ENCODE assay signal across 8 mouse cellular contexts in the genomic region with DNA sequence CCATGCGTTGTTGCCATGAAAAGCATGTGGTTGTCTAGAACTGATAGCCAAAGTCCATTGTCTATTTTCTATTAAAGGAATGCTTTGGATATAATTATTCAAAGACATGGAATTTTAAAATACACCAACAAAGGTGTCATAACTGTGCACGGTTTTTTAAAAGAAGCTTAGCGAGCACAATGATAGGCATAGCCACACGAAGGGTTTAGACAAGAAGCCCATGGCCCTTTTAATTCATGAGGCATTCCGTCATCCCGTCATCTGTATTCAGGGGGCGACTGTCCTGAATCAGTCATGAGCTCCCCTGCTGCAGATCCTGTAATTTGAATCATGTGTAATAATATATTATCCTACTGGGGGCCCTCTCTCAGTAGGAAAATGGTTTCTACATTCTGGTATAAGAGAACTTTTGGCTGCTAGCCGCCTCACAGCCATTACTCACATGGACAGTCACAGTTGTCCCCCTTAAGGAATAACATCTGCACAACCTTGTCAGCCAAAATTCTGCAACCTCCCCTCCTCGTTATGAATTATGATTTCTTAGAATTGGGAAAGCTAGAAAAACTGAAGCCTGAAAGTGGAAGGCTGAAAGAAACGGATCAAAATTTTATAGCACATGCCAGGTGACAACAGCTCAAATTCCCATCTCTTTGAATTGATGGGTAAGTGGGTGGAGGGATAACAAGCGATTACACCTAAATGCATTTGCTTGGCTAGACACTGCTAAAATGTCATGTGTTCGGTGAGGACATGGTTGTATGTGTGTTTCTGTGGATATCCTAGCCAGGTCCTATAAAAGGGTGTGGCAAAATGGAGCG.
DNase-seq lines count a peak whose midpoint lies in the region; ATAC-seq lines count a peak whose summit lies in the region.

No protein-coding gene starts in this region.

- H3K36me3 ChIP-seq in hindbrain, embryonic 10.5 days: no peaks in the 10 kb centered on the region
- no peaks in the 10 kb centered on the region for H3K36me3 ChIP-seq in midbrain, embryonic 12.5 days

- peak overlapping the region; percentile 43 for H3K4me2 ChIP-seq in midbrain, embryonic 12.5 days (replicated peaks)

- no peak overlapping the region for H3K4me3 ChIP-seq in hindbrain, embryonic 10.5 days
- peak overlapping the region; percentile 31 for H3K4me3 ChIP-seq in midbrain, embryonic 12.5 days

- no peaks in the 10 kb centered on the region for H3K9me3 ChIP-seq in hindbrain, embryonic 10.5 days
- no peaks in the 10 kb centered on the region for H3K9me3 ChIP-seq in midbrain, embryonic 12.5 days

- H3K4me1 ChIP-seq in hindbrain, embryonic 10.5 days (replicated peaks): peaks cover 33% of the 10 kb centered on the region
- H3K4me1 ChIP-seq in midbrain, embryonic 12.5 days: peaks cover 41% of the 10 kb centered on the region

- peak; percentile 29 for DNase-seq in embryo, embryonic 10.5 days (ENCODE audit: low spot score)
- DNase-seq in embryo, embryonic 10 days (ENCODE audit: low spot score): no peak
- DNase-seq in brain, adult 2 months (ENCODE audit: low read depth, low spot score): peak; percentile 47
- DNase-seq in hindbrain, embryonic 10.5 days (ENCODE audit: low spot score): no peak
- DNase-seq in liver: no peak
- DNase-seq in adrenal gland, postnatal 4 days (ENCODE audit: low spot score in 2 of 2): no peak
- DNase-seq in urinary bladder, adult 18-20 months (ENCODE audit: low spot score in 2 of 2): no peak

- H3K27ac ChIP-seq in hindbrain, embryonic 10.5 days: peak overlapping the region; percentile 79; the same call in 1 of the 2 replicates
- peak overlapping the region; percentile 91 for H3K27ac ChIP-seq in midbrain, embryonic 12.5 days (replicated peaks)

- peak; percentile 31 for ATAC-seq in midbrain, embryonic 12.5 days (ENCODE audit: low FRiP score, low read depth)

- H3K9ac ChIP-seq in midbrain, embryonic 12.5 days (replicated peaks): peak overlapping the region; percentile 49

- no peaks in the 10 kb centered on the region for H3K27me3 ChIP-seq in hindbrain, embryonic 10.5 days (ENCODE audit: insufficient read depth, poor library complexity, severe bottlenecking)
- no peaks in the 10 kb centered on the region for H3K27me3 ChIP-seq in midbrain, embryonic 12.5 days

- WGBS in hindbrain, embryonic 10.5 days: 77% methylated on average over 13 of the region's 13 CpGs
- 40% methylated on average over 13 of the region's 13 CpGs for whole genome bisulfite sequencing in midbrain, embryonic 12.5 days

Comparison
In these comparisons a context has a peak if more than half of its experiments do, and no peak if none do; other contexts are left out.
1. DNase-seq: peak in embryo, embryonic 10.5 days (single experiment) and brain, adult 2 months (single experiment); none in embryo, embryonic 10 days (single experiment), hindbrain, embryonic 10.5 days (single experiment), liver (single experiment), adrenal gland, postnatal 4 days (0 of 2) and urinary bladder, adult 18-20 months (0 of 2).